Mouse (Mus musculus): Measurements from ENCODE around the gene Dpf3.

DNA sequence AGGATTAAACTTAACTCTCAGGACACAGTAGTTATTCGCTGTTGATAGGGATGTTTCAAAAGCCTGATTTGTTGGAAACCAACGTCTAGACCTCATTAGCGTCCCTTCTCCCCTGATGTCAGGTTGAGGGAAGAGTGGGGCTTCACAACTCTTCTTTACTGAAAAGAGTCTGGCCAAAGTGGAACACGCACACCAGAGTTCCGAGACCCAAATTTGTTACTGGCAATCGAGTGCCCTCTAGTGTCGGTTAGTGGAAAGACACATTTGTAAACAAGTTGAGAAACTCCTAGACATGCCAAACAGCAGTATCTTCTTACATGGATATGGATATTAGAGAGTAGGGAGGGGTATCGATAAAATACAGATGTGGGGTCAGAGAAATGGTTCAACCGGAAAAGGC lies 14.7 kb upstream of the Dpf3 start:
- TF ChIP-seq CTCF (IDR thresholded peaks at IDR 0.05; ENCODE audit: control insufficient read depth, insufficient read depth, insufficient replicate concordance, low read depth, low read length) (peak; percentile 20; the same call in 1 of the 2 replicates), POLR2A (IDR thresholded peaks at IDR 0.05; ENCODE audit: control insufficient read depth, low read depth, low read length) (no peak)

Measured in testis, adult 2 months (tissue).